Mouse (Mus musculus) right cerebral cortex, postnatal 25 days (tissue): ENCODE results near the gene Arid3b.

Experiments
- DNase-seq: peaks from one replicate; pipeline ENCODE4 v3.0.0; 2022

Gene Arid3b

GRCm38 (mm10) chr9:57775026-57775425 lies 61.6 kb downstream of the Arid3b start:
- peak; percentile 65 for DNase-seq

GRCm38 (mm10) chr9:57774168-57774567 lies 62.4 kb downstream of the Arid3b start:
- DNase-seq, result no peak

- DNase-seq, result no peak
These were observed 62.8 kb downstream of the Arid3b start for GRCm38 (mm10) chr9:57773754-57774153.

- DNase-seq, result no peak
These were observed 65.8 kb downstream of the Arid3b start for GRCm38 (mm10) chr9:57770836-57771235.

- DNase-seq, result no peak
These were observed 66.4 kb downstream of the Arid3b start for GRCm38 (mm10) chr9:57770214-57770613.

GRCm38 (mm10) chr9:57769539-57770069 lies 67.0 kb downstream of the Arid3b start:
- no peak for DNase-seq

- DNase-seq, result no peak
These were observed 69.4 kb downstream of the Arid3b start for GRCm38 (mm10) chr9:57767231-57767630.

- no peak for DNase-seq
These were observed 70.2 kb downstream of the Arid3b start for GRCm38 (mm10) chr9:57766431-57766830.

- peak; percentile 84 for DNase-seq
These were observed 70.9 kb downstream of the Arid3b start, which contains the start of gene Clk3 for GRCm38 (mm10) chr9:57765364-57766351. TSS of gene Clk3 (minus strand) at chr9:57765860.

- DNase-seq, result peak; percentile 96
These were observed 71.6 kb downstream of the Arid3b start for GRCm38 (mm10) chr9:57764974-57765363.

GRCm38 (mm10) chr9:57764147-57764973 lies 72.2 kb downstream of the Arid3b start:
- peak; percentile 77 for DNase-seq

GRCm38 (mm10) chr9:57762563-57762991 lies 74.0 kb downstream of the Arid3b start:
- DNase-seq, result no peak

GRCm38 (mm10) chr9:57761563-57762551 lies 74.7 kb downstream of the Arid3b start:
- no peak for DNase-seq

- no peak for DNase-seq
These were observed 76.0 kb downstream of the Arid3b start for GRCm38 (mm10) chr9:57760416-57761146.

- DNase-seq, result peak; percentile 56
These were observed 77.3 kb downstream of the Arid3b start for GRCm38 (mm10) chr9:57759289-57759688.

GRCm38 (mm10) chr9:57758528-57758927 lies 78.1 kb downstream of the Arid3b start:
- no peak for DNase-seq

- no peak for DNase-seq
These were observed 79.0 kb downstream of the Arid3b start for GRCm38 (mm10) chr9:57757578-57757977.

- no peak for DNase-seq
These were observed 85.7 kb downstream of the Arid3b start for GRCm38 (mm10) chr9:57750901-57751300.

- DNase-seq, result no peak
These were observed 87.8 kb downstream of the Arid3b start for GRCm38 (mm10) chr9:57748831-57749230.

- no peak for DNase-seq
These were observed 88.5 kb downstream of the Arid3b start for GRCm38 (mm10) chr9:57748137-57748536.

- DNase-seq, result no peak
These were observed 89.5 kb downstream of the Arid3b start for GRCm38 (mm10) chr9:57747067-57747466.
